Mouse (Mus musculus) midbrain, embryonic 16.5 days (tissue): ENCODE results near the gene Lman1l. TPM values are rescaled to one million over a fixed set of nuclear protein-coding genes. Genes with fewer than 3 reads are reported as not detected.

Experiments used
- ATAC-seq: fragments of 200-750 bp; cut with Nextera tagmentation; 2 replicates; pipeline ENCODE4 v1.8.0; 2017; ENCODE audit warnings: moderate TSS enrichment
- H3K27ac ChIP-seq: fragments of 300-500 bp; sonication (generic); 2 replicates; pipeline ENCODE4 v1.5.1; 2014; ENCODE audit warnings: mild to moderate bottlenecking, low read length, mixed read lengths
- H3K27me3 ChIP-seq: fragments of 300-500 bp; sonication (generic); 2 replicates; pipeline ENCODE4 v1.6.1; 2014; ENCODE audit warnings: low read depth, low read length, mixed read lengths; ENCODE audit not compliant: control insufficient read depth, insufficient read depth
- H3K36me3 ChIP-seq: fragments of 300-500 bp; sonication (generic); 2 replicates; pipeline ENCODE4 v1.6.1; 2014; ENCODE audit warnings: mild to moderate bottlenecking, low read length, moderate library complexity, mixed read lengths; ENCODE audit not compliant: control insufficient read depth, insufficient read depth
- H3K4me1 ChIP-seq: fragments of 300-500 bp; sonication (generic); 2 replicates; pipeline ENCODE4 v1.6.1; 2014; ENCODE audit warnings: mild to moderate bottlenecking, low read length, mixed read lengths; ENCODE audit not compliant: control insufficient read depth, insufficient read depth
- H3K4me2 ChIP-seq: fragments of 300-500 bp; sonication (generic); 2 replicates; pipeline ENCODE4 v1.6.1; 2014; ENCODE audit warnings: mild to moderate bottlenecking, low read length, mixed read lengths
- H3K4me3 ChIP-seq: fragments of 300-500 bp; sonication (generic); 2 replicates; pipeline ENCODE4 v1.5.1; 2014; ENCODE audit warnings: low read depth, mild to moderate bottlenecking, low read length, moderate library complexity, mixed read lengths
- H3K9ac ChIP-seq: fragments of 300-500 bp; sonication (generic); 2 replicates; pipeline ENCODE4 v1.6.1; 2014; ENCODE audit warnings: low read depth, low read length, mixed read lengths
- H3K9me3 ChIP-seq: fragments of 300-500 bp; sonication (generic); replicated peaks from 2 replicates; pipeline ENCODE4 v1.6.1; 2014; ENCODE audit warnings: mild to moderate bottlenecking, low read length, mixed read lengths; ENCODE audit not compliant: control insufficient read depth, poor library complexity, severe bottlenecking
- WGBS: fragments of 180-500 bp; shearing (Covaris S2); extraction: QIAGEN DNeasy Blood & Tissue Kit; methylation state at CpG from one replicate; pipeline ENCODE4 v1.1.7; 2014; 5-methylcytosine and 5-hydroxymethylcytosine counted together
- polyA plus RNA-seq: library from polyadenylated mRNA; unstranded; fragments of >200 nt; fragmentation: Nextera tagmentation; extraction: Ambion mirVana; gene quantifications from 2 replicates; pipeline ENCODE4 v1.2.1, GENCODE M21; 2015

The Lman1l gene
- polyA plus RNA-seq, 1 experiment from 2014 or later = not detected

DNA sequence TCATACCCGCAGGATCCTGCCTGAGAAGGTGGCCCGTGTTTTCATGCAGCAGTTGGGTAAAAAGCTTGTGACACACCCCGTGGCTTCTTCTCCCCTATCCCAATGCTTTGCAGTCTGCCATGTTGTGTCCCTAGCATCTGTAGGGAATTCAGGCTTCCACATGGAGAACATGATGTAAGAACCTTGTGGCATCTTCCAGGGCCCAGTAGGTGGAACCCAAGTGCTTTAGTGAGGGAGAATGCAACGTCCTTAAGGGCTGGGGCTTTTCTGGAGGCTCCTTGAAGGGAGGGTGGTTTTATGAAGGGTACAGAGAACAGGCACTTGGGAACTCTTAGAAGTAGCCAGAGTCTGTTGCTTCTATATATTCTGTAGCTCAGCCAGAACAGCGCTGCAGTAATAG lies 29.8 kb downstream of the Lman1l start:
- Histone ChIP-seq H3K36me3 (peaks cover 16% of the 10 kb centered on the region), H3K9ac (no peak overlapping the region), H3K9me3 (no peaks in the 10 kb centered on the region), H3K27ac (no peak overlapping the region), H3K4me3 (no peak overlapping the region), H3K4me2 (peak overlapping the region; percentile 90; the same call in 1 of the 2 replicates), H3K27me3 (no peaks in the 10 kb centered on the region), H3K4me1 (peaks cover 10% of the 10 kb centered on the region; the same call in 1 of the 2 replicates)
- WGBS = 38% methylated on average over 5 of the region's 5 CpGs
- ATAC-seq = no peak

DNA sequence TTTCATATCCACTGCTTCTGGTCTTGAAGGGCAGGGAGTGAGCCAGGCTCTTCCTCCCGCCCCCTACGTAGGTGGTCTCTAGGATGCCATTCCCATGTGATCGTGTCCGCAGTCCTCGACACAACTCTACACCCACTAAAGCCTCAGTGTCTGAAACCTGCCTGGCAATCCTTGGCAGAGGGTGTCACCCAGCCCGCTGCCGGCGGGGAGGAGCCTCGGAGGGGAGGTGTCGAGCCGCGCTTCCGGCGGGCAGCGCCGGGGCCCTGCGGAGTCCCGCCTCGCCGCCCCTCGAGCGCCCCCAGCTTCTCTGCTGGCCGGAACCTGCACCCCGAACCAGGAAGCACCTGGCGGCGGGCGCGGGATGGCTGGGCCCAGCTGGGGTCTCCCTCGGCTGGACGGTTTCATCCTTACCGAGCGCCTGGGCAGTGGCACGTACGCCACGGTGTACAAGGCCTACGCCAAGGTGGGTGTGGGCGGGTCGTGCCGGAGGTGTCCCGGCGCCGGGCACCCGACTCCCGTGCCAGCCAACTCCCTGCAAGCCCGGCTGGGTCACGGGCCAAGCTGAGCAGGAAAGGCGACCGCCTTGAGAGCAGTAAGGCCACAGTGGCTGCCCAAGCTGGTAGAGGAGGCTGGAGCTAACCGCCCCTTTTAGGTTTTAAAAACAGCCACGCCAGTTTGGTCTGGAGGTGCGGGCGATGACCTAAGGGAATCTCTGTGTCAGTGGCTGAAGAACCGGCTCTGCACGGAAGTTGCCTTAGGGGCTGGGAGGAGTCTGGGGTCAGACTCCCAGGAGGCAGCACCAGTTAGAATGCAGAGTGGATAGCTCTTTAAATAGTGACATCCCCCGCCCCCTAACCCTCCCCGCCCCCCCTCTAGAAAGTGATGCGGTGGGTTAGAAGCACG lies 31.1 kb downstream of the Lman1l start, which contains the start of gene Ulk3:
Gene Ulk3 (plus strand): TSS at position 229 of the 903 bp plus-strand sequence.
- H3K36me3 ChIP-seq = peaks cover 22% of the 10 kb centered on the region
- WGBS = under 1% methylated on average over 57 of the region's 58 CpGs
- H3K4me3 ChIP-seq = peak within 1 kb of the TSS; percentile 66
- ATAC-seq = peak; percentile 88
- peak within 1 kb of the TSS; percentile 82 for H3K27ac ChIP-seq
- H3K4me2 ChIP-seq = peak within 1 kb of the TSS; percentile 90
- peak within 1 kb of the TSS; percentile 89 for H3K9ac ChIP-seq
- peaks cover 10% of the 10 kb centered on the region; the same call in 1 of the 2 replicates for H3K4me1 ChIP-seq
- H3K27me3 ChIP-seq = no peaks in the 10 kb centered on the region
- H3K9me3 ChIP-seq = no peaks in the 10 kb centered on the region

DNA sequence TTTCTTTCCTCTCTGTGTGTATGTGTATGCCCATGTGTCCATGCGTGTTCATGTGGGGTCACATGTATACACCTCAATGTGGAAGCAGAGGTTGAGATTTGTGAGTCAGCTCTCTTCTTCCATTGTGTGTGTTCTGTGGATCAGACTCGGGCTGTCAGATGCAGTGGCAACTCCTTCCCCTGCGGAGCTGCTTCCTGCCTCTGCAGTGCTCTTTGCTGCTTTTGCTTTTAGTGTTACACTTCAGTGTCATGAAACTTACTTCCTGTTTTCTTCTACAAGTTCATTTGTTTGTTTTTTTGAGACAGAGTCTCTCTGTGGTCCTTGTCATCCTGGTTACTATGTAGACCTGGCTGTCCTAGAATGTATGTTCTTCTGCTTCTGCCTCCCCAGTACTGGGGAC lies 35.6 kb downstream of the Lman1l start:
- ATAC-seq = no peak
- Histone ChIP-seq H3K9me3 (no peaks in the 10 kb centered on the region), H3K27me3 (no peaks in the 10 kb centered on the region), H3K9ac (no peak overlapping the region), H3K4me2 (no peak overlapping the region), H3K36me3 (peaks cover 34% of the 10 kb centered on the region), H3K4me1 (peaks cover 6% of the 10 kb centered on the region; the same call in 1 of the 2 replicates), H3K27ac (no peak overlapping the region), H3K4me3 (no peak overlapping the region)
- WGBS = 86% methylated on average over 3 of the region's 3 CpGs

- H3K4me1 ChIP-seq = no peaks in the 10 kb centered on the region
- no peak overlapping the region for H3K9ac ChIP-seq
- 91% methylated on average over 6 of the region's 6 CpGs for WGBS
- no peaks in the 10 kb centered on the region for H3K9me3 ChIP-seq
- H3K4me2 ChIP-seq = no peak overlapping the region
- no peak overlapping the region for H3K27ac ChIP-seq
- peaks cover 25% of the 10 kb centered on the region for H3K36me3 ChIP-seq
- no peak for ATAC-seq
- H3K4me3 ChIP-seq = no peak overlapping the region
- H3K27me3 ChIP-seq = no peaks in the 10 kb centered on the region
Measured at GRCm38 (mm10) chr9:57577144-57577849, 43.3 kb downstream of the Lman1l start.

DNA sequence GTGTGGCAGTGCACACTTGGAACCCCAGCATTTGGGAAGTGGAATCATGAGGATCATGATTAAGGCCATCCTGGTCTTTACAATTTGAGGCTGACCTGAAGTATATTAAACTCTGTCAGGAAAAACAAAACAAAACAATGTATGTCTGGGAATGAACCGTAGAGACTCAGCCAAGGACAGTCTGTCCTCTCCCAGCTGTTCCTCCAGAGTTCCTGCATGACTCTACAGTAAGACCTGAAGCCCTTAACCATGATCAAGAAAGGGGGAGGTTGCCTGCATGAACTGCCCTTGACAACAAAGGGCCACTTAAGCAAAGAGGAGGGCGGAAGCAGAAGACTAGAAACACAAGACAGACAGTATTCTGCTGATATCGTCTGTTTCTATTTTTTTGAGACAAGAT lies 45.0 kb downstream of the Lman1l start:
- no peaks in the 10 kb centered on the region for H3K9me3 ChIP-seq
- no peak overlapping the region for H3K4me3 ChIP-seq
- H3K27ac ChIP-seq = no peak overlapping the region
- H3K36me3 ChIP-seq = peaks cover 13% of the 10 kb centered on the region
- H3K9ac ChIP-seq = no peak overlapping the region
- H3K4me2 ChIP-seq = no peak overlapping the region
- no peaks in the 10 kb centered on the region for H3K27me3 ChIP-seq
- no peak for ATAC-seq
- H3K4me1 ChIP-seq = no peaks in the 10 kb centered on the region
- 85% methylated on average over 3 of the region's 3 CpGs for WGBS

- Histone ChIP-seq H3K27me3 (no peaks in the 10 kb centered on the region), H3K9me3 (no peaks in the 10 kb centered on the region), H3K4me1 (no peaks in the 10 kb centered on the region), H3K4me2 (no peak overlapping the region), H3K36me3 (peaks cover 13% of the 10 kb centered on the region), H3K9ac (no peak overlapping the region), H3K4me3 (no peak overlapping the region), H3K27ac (no peak overlapping the region)
- ATAC-seq = no peak
Measured at GRCm38 (mm10) chr9:57574397-57574796, 46.2 kb downstream of the Lman1l start.

- Histone ChIP-seq H3K36me3 (no peaks in the 10 kb centered on the region), H3K9ac (no peak overlapping the region), H3K4me1 (no peaks in the 10 kb centered on the region), H3K27ac (no peak overlapping the region), H3K27me3 (no peaks in the 10 kb centered on the region), H3K9me3 (no peaks in the 10 kb centered on the region), H3K4me3 (no peak overlapping the region), H3K4me2 (no peak overlapping the region)
- no peak for ATAC-seq
- WGBS = 95% methylated on average over 6 of the region's 6 CpGs
Measured at GRCm38 (mm10) chr9:57568500-57568899, 52.1 kb downstream of the Lman1l start.

DNA sequence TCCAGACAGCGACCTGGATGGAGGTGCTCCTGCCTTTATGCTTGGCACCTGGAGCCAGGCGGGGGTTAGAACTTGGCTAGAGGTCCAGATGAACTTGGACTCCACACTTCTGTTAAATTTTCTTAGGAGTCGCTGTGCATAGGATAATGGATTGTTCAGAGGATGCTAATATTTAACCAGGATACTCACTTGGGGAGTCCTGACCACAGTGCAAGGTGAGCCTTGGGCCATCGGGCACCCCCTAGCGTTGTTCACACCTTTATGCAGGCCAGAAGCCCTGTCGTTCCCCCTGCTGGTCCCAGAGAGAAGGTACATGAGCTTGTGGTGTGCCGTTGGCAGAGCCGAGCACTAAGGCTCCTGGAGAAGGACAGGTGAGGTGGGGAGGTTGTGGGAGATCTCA lies 53.7 kb downstream of the Lman1l start:
- no peaks in the 10 kb centered on the region for H3K9me3 ChIP-seq
- no peak overlapping the region for H3K27ac ChIP-seq
- H3K4me1 ChIP-seq = peaks cover 13% of the 10 kb centered on the region
- ATAC-seq = no peak
- 59% methylated on average over 8 of the region's 8 CpGs for WGBS
- no peak overlapping the region for H3K9ac ChIP-seq
- no peak overlapping the region for H3K4me2 ChIP-seq
- no peak overlapping the region for H3K4me3 ChIP-seq
- no peaks in the 10 kb centered on the region for H3K27me3 ChIP-seq
- no peaks in the 10 kb centered on the region for H3K36me3 ChIP-seq

GRCm38 (mm10) chr9:57565741-57566221 lies 54.8 kb downstream of the Lman1l start:
- no peak overlapping the region for H3K4me2 ChIP-seq
- H3K4me3 ChIP-seq = no peak overlapping the region
- peaks cover 19% of the 10 kb centered on the region for H3K4me1 ChIP-seq
- ATAC-seq = no peak
- 55% methylated on average over 10 of the region's 10 CpGs for WGBS
- no peaks in the 10 kb centered on the region for H3K36me3 ChIP-seq
- no peak overlapping the region for H3K9ac ChIP-seq
- no peaks in the 10 kb centered on the region for H3K9me3 ChIP-seq
- H3K27me3 ChIP-seq = no peaks in the 10 kb centered on the region
- peak overlapping the region; percentile 10; the same call in 1 of the 2 replicates for H3K27ac ChIP-seq
